Mouse (Mus musculus) A20 (cell line): ENCODE measurements around the gene Dnajb8.

ENCODE experiments used
- DNase-seq: peaks from one replicate; pipeline ENCODE4 v3.0.0-alpha.2; 2011; ENCODE audit warnings: low read depth, low spot score

Gene Dnajb8

GRCm38 (mm10) chr6:88290129-88290766 lies 68.2 kb downstream of the Dnajb8 start:
- DNase-seq = no peak

- no peak for DNase-seq
These were observed 70.3 kb downstream of the Dnajb8 start for GRCm38 (mm10) chr6:88292274-88292909.

GRCm38 (mm10) chr6:88299491-88299890 lies 77.4 kb downstream of the Dnajb8 start:
- no peak for DNase-seq

- DNase-seq = no peak
These were observed 79.2 kb downstream of the Dnajb8 start for GRCm38 (mm10) chr6:88301234-88301633.
